Comparison of ENCODE assay signal across 8 mouse cellular contexts in genomic region chr9:69397760-69398452, GRCm38 (mm10). TPM values are rescaled to one million over a fixed set of nuclear protein-coding genes. Genes with fewer than 3 reads are reported as not detected.
DNase-seq lines count a peak whose midpoint lies in the region; ATAC-seq lines count a peak whose summit lies in the region.

TSS of gene Ice2 (plus strand) at chr9:69397906.

- H3K27ac ChIP-seq in hindbrain, embryonic 16.5 days (ENCODE audit: low read depth, low read length) = peak within 1 kb of the TSS; percentile 95
- H3K27ac ChIP-seq in macrophage = peak within 1 kb of the TSS; percentile 55

- WGBS in hindbrain, embryonic 16.5 days = under 1% methylated on average over 43 of the region's 53 CpGs
- 1% methylated on average over 53 of the region's 53 CpGs for WGBS in macrophage (ENCODE audit: missing documents)

- DNase-seq in T-cell, adult 2 months (ENCODE audit: low spot score) = peak; percentile 77
- peak; percentile 86 to 90 for DNase-seq in cerebellum, postnatal 25 days
- DNase-seq in frontal cortex, postnatal 36 days (ENCODE audit: low spot score in 2 of 2) = peak; percentile 72 to 77
- DNase-seq in left cerebral cortex, adult 18-20 months (ENCODE audit: low spot score in 2 of 2) = peak; percentile 72 to 80
- peak; percentile 73 for DNase-seq in right cerebral cortex, adult 18-20 months
- DNase-seq in urinary bladder, postnatal 25 days (ENCODE audit: low spot score) = peak; percentile 67

- peak within 1 kb of the TSS; percentile 82 for H3K4me3 ChIP-seq in hindbrain, embryonic 16.5 days (ENCODE audit: low read length)
- peak within 1 kb of the TSS; percentile 89 for H3K4me3 ChIP-seq in macrophage (ENCODE audit: inconsistent target)

- H3K79me2 ChIP-seq in macrophage (ENCODE audit: inconsistent target) = no peaks in the 10 kb centered on the region

- ATAC-seq in hindbrain, embryonic 16.5 days = peak; percentile 93

- peaks cover 9% of the 10 kb centered on the region for H3K4me1 ChIP-seq in hindbrain, embryonic 16.5 days (ENCODE audit: control insufficient read depth, insufficient read depth, low read depth, low read length)

- no peaks in the 10 kb centered on the region for H3K27me3 ChIP-seq in hindbrain, embryonic 16.5 days (replicated peaks; ENCODE audit: control insufficient read depth, insufficient read depth, low read length)

- H3K4me2 ChIP-seq in hindbrain, embryonic 16.5 days (ENCODE audit: low read length) = peak within 1 kb of the TSS; percentile 95

- peak within 1 kb of the TSS; percentile 95 for H3K9ac ChIP-seq in hindbrain, embryonic 16.5 days (ENCODE audit: low read depth, low read length)

- H3K9me3 ChIP-seq in hindbrain, embryonic 16.5 days (ENCODE audit: control insufficient read depth, low read length) = no peaks in the 10 kb centered on the region

- H3K36me3 ChIP-seq in hindbrain, embryonic 16.5 days (ENCODE audit: control insufficient read depth, insufficient read depth, low read length) = no peaks in the 10 kb centered on the region
- no peaks in the 10 kb centered on the region for H3K36me3 ChIP-seq in macrophage (ENCODE audit: inconsistent target)

RNA-seq across cellular contexts. Expression of gene Ice2, which starts in this region (rescaled TPM):
- 8.3 and 9.4 TPM in 2 replicates for polyA plus RNA-seq in hindbrain, embryonic 16.5 days (2015; fragmentation: Nextera tagmentation; extraction: Ambion mirVana)
- total RNA-seq in left cerebral cortex, adult 18-20 months (2021) = 10 to 100 TPM in 1 of 2 experiments, 1 to 10 TPM in 1; 9.6 to 10.1 TPM
- total RNA-seq in macrophage (2018; cell fraction: chromatin; rRNA removed) = 10 to 100 TPM in 25 of 26 experiments, 1 to 10 TPM in 1; 8.4 to 55.0 (median 30.2) TPM
- total RNA-seq in macrophage (2018; cell fraction: cytosol; rRNA removed) = 1 to 10 TPM; 1.8 to 7.4 (median 4.9) TPM
- 10 to 100 TPM in 23 of 26 experiments, 1 to 10 TPM in 3; 9.3 to 53.3 (median 18.7) TPM for total RNA-seq in macrophage (2018; cell fraction: nucleus; rRNA removed)
- 5.1 to 7.0 TPM (median 5.6 TPM) in 3 replicates for polyA plus RNA-seq in macrophage (2018)

Comparison
In these comparisons a context has a peak if more than half of its experiments do, and no peak if none do; other contexts are left out.
1. Peak in every context shown above with its lines: DNase-seq, ATAC-seq, H3K4me3 ChIP-seq and H3K27ac ChIP-seq.